Mouse (Mus musculus): Measurements from ENCODE around the gene Tmem88.

Gene Tmem88

DNA sequence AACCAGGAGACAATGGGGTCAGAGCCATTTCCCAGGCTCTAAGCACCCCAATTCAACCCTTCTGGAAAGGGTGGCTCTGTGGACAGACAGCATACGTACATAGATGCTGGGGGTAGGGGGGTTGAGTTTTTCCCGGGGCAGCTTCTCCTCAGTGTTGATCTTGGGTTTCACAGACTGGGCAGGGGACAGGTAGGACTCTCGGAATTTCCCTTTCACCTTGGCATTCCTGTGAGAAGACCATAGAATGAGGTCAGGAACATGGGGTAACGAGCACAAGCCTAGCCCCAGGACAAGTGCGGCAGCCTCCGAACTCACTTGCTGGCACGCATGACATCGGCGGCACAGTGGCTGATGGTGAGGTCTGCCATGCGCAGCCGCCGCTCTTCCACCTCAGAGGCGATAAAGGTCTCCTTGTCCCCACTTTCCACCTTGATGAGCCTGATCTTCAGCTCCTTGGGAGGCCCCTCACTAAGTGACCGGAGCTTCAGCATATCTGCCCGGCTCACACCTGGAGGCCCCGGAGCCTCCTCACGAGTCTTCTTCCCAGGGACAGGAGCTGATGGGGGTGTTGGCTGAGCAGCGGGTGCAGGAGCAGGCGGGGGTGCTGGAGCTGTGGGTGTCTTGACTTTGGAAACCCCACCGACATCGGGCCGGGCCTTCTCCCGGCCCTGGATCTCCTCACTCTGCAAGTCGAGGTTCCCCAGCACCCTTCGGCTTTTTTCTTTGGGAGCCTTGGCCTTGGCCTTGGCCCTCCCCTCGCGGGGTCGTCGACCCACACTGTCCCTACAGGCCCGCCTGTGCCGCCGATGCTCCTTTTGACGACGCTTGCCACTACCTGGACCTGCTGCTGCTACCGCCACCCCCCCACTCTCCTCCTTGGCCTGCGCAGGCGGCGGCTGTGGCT is 5.9 kb upstream of the Tmem88 start:
- DNase-seq (ENCODE audit: low read depth) = no peak

DNA sequence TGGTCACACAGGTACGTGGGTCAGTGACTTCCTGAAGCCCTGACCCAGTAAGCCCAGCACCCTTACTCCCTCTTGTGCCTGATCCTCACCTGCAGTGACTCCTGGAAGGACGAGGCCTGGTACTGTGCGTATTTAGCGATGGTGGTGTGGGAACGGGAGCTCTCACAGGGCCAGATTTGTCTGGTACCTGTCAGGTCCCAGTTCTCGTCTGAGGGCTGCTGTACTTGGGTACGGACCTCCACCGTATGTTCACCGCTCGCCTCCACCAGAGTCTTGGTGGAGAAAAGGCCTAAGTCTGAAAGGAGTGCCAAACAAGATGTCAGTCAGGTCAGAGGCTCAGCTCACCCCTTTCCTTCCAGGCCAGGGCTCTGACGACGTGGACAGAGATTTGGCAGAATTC is 4.0 kb upstream of the Tmem88 start:
- peak; percentile 43 for DNase-seq (ENCODE audit: low read depth)

- DNase-seq (ENCODE audit: low read depth) = peak; percentile 97
Measured at GRCm38 (mm10) chr11:69401210-69401637, 3.2 kb upstream of the Tmem88 start.

DNA sequence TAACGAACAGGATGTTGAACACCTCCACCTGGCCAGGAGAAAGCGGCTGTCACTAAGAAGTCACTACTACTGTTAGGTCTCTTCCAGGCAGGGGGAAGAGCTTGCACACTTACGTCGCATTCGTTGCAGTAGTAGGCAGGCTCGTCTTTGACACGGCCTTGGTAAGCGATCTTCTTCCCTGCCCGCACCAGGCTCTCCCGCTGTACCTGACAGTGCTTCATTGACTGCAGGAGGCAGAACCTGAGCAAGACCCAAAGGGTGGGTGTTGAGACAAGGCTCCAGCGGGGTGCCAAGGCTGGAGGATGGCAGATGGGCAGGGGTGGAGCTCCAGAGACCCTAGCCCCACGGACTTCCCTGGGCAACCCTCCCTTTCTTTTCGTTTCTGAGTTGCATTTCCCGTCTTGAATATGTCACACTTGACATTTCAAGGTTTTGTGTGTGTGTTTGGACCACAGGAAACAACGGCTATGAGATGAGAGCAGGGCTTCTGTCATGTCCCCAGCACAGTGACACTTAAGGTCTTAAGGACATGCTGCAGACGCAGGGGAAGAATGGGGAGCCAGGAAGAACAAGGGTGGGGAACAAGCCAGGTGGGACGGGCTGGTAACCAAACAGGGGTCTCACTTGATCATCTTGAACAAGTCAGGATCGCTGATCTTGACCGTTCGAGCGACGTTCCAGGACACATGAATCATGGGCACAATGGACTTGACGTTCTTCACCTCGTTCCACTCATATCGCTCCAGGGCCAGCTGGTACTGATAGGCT is 2.2 kb upstream of the Tmem88 start:
- no peak for DNase-seq (ENCODE audit: low read depth)

DNA sequence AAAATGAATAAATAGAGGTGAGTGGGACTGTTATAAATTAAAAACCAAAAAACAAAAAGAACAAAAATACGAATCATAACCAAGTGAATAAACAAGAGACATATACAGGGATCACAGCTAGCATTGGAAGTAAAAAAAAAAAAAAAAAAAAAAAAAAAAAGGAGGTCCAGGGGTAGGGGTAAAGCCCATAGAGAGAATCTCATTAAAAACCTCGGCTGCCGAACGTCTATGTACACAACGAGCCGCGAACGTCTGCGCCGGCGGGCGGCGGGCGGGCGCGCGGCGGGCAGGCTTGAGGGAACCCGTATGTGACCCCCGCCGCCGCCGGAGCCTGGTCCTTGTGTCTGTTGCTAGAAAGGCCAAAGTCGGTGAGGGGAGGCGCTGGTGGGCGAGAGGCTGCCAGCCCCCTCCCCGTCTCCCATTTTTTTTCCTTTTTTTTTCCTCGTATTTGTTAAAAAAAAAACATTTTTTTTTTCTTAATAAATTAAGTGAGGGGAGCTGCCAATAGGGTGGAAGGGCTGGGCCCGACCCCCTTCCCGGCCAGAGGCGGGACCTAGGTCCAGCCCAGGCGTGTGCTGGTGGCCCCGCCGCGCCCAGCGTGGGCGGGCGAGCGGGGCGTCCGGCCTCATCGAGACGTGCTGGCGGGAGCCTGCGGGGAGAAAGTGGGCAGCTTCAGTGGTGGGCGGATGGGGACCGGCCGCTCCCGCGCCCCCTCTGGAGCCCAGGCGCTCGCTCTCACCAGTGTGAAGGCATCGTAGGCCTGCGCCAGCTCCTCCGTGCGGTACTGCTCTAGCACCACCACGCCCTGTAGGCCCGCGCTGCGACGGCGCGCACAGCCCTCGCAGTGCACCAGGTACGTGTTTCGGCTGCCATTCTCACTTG is 1.4 kb upstream of the Tmem88 start:
- no peak for DNase-seq (ENCODE audit: low read depth)

- DNase-seq (ENCODE audit: low read depth) = no peak
Measured at GRCm38 (mm10) chr11:69398486-69399200, 609 bp upstream of the Tmem88 start.

- no peak for DNase-seq (ENCODE audit: low read depth)
Measured at GRCm38 (mm10) chr11:69397581-69398057, 415 bp downstream of the Tmem88 start.

DNA sequence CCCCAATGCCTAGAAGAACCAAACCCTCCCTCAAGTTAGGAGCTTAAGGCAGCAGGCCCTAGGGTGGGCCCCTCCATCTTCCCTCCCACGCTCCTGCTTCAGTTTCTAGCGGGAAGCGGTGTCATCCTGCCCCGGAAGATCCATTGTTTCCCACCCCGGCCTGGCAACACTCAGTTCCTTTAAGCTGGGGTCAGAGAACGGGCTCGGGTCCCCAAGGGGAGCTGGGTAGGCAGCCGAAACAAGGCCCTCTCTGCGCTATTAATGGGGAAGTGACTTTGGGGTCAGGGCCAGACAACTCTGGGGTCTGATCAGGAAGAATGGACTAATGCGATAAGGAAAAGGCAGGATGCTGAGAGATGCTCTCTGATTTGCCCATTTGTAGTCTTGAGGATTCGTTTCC is 1.3 kb downstream of the Tmem88 start:
- peak; percentile 36 for DNase-seq (ENCODE audit: low read depth)

DNA sequence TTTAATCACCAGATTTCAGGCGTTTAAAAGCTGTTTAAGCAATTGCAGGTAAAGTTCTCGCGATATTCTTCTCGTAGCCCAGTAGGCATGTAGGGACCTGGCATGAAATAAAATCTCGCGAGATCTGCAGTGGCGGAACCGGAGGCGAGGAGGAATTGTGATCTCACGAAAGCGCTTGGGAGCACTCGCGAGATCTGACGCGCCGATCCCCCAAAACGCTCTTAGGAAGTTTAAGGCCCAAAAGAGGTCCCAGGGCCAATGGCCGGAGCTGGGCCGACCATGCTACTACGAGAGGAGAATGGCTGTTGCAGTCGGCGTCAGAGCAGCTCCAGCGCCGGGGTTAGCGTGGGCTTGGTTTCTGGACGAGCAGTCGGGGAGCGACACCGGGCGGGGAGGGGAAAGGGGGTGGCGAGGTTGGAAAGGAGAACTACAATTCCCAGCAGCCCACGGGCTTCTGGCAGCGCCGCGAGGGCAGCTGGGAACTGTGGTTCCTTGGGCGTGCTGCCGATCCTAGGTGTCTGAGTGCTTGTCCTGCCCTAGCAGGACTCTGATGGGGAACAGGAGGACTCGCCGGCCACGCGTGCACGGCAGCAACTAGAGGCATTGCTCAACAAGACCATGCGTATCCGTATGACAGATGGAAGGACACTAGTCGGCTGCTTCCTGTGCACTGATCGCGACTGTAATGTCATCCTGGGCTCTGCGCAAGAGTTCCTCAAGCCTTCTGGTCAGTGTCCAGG is 2.2 kb downstream of the Tmem88 start:
- peak; percentile 99 for DNase-seq (ENCODE audit: low read depth)

DNA sequence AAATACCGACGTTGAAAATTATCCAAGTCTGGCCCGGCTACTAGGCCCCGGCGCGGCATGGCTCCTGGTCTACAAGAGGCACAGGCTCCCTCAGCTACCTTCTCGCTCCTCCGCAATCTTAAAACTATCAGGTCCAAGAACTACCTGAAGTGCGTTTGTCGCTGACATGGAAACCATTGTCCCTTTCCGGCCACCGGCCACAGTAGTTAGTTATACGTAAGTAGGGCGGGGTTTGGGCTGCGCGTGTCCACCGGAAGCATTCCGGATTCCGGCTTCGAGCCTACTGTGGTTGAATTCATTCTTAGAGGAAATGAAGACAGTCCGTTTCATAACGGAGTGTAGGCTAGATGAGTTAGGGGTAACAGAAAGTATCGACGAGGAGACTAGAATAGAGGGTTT is 2.8 kb downstream of the Tmem88 start, which contains the start of the genes Naa38 and Cyb5d1:
Gene Naa38 (plus strand): TSS at position 253 of the 399 bp plus-strand sequence.
Gene Cyb5d1 (minus strand): TSS at position 397 of the 399 bp plus-strand sequence.
- DNase-seq (ENCODE audit: low read depth) = peak; percentile 95

DNA sequence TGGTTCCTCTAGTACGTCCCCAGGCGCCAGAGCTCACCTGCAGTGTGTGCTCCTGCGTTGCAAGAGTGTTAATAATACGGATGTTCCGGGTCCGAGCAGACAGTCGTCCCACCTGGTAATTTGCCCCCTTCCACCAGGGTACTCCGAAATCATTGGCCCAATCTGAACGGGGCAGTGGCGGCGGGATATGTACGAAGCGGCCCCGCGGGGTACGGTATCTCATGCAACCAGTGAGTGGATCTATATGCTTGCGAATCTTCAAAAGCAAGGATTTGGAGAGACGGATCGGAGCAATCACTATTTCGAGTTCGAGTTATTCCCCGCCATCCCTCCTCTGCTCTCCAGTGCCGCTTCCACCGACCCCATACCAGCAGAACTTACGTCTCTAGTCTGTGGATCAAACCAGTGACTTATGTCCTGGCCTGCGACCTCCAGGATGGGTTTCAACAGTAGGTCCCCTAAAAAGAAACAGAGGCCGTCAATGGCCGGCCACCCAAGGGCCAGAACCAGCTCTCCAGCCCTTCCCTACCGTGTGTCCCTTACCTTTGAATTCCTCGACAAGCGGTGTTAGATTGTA is 3.4 kb downstream of the Tmem88 start:
- DNase-seq (ENCODE audit: low read depth) = peak; percentile 59

DNA sequence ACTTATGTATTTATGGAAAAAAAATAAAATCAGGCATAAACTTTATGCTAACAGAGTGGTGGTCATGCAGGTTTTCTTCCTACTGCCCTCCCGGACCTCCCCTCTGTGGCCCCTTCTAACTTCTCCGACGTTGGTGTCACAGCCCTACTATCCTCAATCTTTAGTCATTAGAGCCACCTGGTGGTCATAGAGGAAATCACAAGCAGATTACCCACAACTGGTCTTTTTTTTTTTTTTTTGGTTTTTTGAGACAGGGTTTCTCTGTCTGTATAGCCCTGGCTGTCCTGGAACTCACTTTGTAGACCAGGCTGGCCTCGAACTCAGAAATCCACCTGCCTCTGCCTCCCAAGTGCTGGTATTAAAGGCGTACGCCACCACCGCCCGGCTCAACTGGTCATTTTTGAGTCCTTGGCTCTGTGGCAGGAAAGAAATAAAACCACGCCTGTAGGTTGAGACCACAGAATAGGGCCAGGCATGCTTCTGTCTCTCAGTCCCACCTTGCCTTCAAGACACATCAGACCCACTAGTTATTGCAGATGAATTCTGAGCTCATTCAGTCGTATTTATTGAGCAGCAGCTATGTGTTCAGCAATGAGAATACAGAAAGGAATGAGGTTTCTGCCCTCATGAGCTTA is 7.5 kb downstream of the Tmem88 start:
- DNase-seq (ENCODE audit: low read depth) = peak; percentile 89

- DNase-seq (ENCODE audit: low read depth) = peak; percentile 24
Measured at GRCm38 (mm10) chr11:69389531-69390399, 8.3 kb downstream of the Tmem88 start.

DNA sequence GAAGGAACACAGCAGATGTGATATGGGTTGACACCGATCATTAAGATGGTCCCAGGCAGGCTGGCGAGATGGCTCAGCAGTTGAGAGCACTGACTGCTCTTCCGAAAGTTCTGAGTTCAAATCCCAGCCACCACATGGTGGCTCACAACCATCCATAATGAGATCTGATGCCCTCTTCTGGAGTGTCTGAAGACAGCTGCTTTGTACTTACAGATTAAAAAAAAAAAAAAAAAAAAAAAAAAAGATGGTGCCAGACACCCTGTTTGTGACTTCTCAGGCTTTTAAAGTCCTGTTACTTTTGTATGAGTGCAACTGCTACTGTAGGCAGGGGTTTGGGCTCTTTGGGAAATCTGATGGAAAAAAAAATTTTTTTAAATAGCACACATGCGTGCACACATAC is 9.4 kb downstream of the Tmem88 start:
- no peak for DNase-seq (ENCODE audit: low read depth)

GRCm38 (mm10) chr11:69386758-69387157 is 11.3 kb downstream of the Tmem88 start:
- DNase-seq (ENCODE audit: low read depth) = no peak

DNA sequence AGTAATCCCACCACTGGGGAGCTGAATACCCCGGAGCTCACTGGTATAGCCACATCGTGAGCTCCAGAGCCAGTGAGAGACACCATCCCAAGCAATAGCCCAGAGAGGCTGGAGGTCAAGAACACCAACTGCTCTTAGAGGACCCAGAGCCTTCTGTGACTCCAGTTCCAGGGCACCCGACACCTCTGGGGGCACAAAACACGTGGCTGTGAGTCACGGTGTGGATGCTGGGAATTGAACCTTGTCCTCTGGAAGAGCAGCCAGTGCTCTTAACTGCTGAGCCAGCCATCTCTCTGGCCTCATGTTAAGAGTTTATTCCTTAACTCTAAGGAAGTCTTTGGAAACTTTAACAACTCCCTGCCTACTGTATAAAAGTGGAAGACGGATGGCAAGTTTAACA is 13.1 kb downstream of the Tmem88 start:
- no peak for DNase-seq (ENCODE audit: low read depth)

DNA sequence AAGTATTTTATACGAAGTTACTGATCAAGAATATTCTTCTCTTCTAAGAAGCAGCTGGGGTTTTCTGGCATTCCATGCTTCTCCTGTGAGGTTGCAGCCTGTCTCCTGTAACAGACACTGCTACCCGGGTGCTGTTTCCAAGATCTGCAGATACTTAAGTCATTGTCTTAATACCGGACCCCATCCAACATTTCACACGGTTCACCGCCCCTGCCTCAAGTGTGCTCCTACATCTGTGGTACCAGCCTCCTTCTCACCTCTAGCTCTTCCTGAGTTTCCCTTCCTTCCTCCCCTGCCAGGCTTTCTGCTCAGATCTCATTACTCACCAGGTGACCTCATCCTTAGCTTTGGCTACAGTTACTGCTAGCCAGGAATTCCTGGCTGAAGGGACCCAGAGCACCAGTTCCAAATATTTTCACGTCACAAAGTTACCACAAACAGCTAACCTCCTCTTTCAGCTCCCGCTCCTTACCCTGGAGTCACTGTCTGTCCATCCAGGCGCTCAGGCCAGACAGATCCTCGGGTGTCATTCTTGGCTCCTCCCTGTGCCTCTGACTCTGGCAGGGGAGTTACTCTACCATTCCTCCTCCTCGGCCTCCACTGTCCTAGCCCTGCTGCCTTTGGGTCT is 15.4 kb downstream of the Tmem88 start:
- no peak for DNase-seq (ENCODE audit: low read depth)

DNA sequence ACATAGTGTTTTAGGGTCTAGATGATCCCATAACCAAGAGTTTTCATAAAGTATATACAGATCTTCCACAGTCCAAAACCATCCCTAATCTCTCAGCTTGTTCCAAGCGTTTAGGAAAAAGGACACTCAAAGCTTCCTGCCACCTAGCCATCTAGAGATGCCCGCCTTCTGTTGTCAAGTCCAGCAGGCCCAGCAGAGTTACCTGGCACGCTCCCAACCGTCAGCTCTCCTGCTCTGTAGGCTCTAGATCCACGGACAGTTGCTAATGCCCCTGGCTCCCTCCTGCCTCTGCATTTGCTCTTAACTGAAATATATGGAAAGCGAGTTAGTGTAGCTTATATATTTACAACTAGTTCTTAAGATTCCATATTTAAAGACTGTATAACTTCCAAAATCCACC is 16.7 kb downstream of the Tmem88 start:
- DNase-seq (ENCODE audit: low read depth) = no peak

All from naive thymus-derived CD4-positive, alpha-beta T cell, adult 2 months (primary cell).